Mouse (Mus musculus) ES-Bruce4 (cell line): ENCODE measurements around the gene Tnnc2. TPM values are rescaled to one million over a fixed set of nuclear protein-coding genes. Genes with fewer than 3 reads are reported as not detected.

Source experiments
- H3K27ac ChIP-seq: 2 replicates; pipeline ENCODE4 v1.5.1; 2012; ENCODE audit warnings: low read length, inconsistent platforms; ENCODE audit not compliant: insufficient read depth
- H3K27me3 ChIP-seq: 2 replicates; pipeline ENCODE4 v1.6.1; 2012; ENCODE audit warnings: mild to moderate bottlenecking, low read length, inconsistent platforms; ENCODE audit not compliant: control insufficient read depth, poor library complexity, insufficient read depth, severe bottlenecking
- H3K36me3 ChIP-seq: 2 replicates; pipeline ENCODE4 v1.6.1; 2012; ENCODE audit warnings: inconsistent platforms, mild to moderate bottlenecking, low read length, moderate library complexity; ENCODE audit not compliant: control insufficient read depth, poor library complexity, insufficient read depth, severe bottlenecking
- H3K4me1 ChIP-seq: one replicate; pipeline ENCODE4 v1.8.1; 2011; ENCODE audit warnings: low read length; ENCODE audit not compliant: control insufficient read depth, insufficient read depth
- H3K4me3 ChIP-seq: 2 replicates; pipeline ENCODE4 v1.5.1; 2011; ENCODE audit warnings: low read depth, mild to moderate bottlenecking, low read length
- H3K9ac ChIP-seq: 2 replicates; pipeline ENCODE4 v1.6.1; 2012; ENCODE audit warnings: low read depth, mild to moderate bottlenecking, inconsistent platforms; ENCODE audit not compliant: poor library complexity, severe bottlenecking
- H3K9me3 ChIP-seq: replicated peaks from 2 replicates; pipeline ENCODE4 v1.6.1; 2012; ENCODE audit warnings: mild to moderate bottlenecking, low read length, inconsistent platforms; ENCODE audit not compliant: control insufficient read depth, poor library complexity, insufficient read depth, severe bottlenecking
- CTCF ChIP-seq: IDR thresholded peaks from one replicate; pipeline ENCODE4 v1.8.1; 2011; ENCODE audit warnings: low read depth, low read length
- EP300 ChIP-seq: IDR thresholded peaks from 2 replicates; pipeline ENCODE4 v1.6.1; 2011; ENCODE audit warnings: low read depth, low read length; ENCODE audit not compliant: insufficient read depth
- POLR2A ChIP-seq: IDR thresholded peaks from one replicate; pipeline ENCODE4 v1.8.1; 2011; ENCODE audit warnings: low read length; ENCODE audit not compliant: insufficient read depth
- polyA plus RNA-seq: library from polyadenylated mRNA; stranded (reverse); fragments of >200 nt; gene quantifications from 2 replicates; pipeline ENCODE4 v1.2.4, GENCODE M21; 2011; ENCODE audit warnings: low read depth; ENCODE audit not compliant: missing spikeins, insufficient read depth, insufficient read length

Gene Tnnc2
- polyA plus RNA-seq, 1 experiment: 0.88 TPM

DNA sequence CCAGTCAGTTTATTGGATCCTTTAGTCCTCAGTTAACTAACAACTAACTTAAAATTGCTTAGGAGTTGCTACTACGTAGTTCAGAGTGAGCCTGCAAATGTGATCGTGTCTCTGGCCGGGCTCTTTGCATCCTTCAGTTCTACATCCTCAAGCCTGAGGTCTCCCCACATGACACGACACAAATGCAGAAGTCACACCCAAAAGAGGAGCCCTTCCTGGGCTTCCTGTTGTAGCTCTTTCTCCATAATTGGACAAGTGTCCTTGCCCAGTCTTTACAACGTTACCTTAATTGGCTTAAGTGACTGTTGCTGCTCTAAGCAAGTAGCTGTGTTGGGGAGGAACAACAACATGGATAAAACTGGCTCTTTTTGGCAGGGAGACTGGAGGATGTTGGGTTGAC lies 35.6 kb upstream of the Tnnc2 start:
- no peak overlapping the region for H3K9ac ChIP-seq
- H3K9me3 ChIP-seq: no peaks in the 10 kb centered on the region
- H3K36me3 ChIP-seq: peaks cover 8% of the 10 kb centered on the region; the same call in 1 of the 2 replicates
- H3K27me3 ChIP-seq: no peaks in the 10 kb centered on the region
- TF ChIP-seq POLR2A: no peak
- no peak for TF ChIP-seq EP300
- no peak for TF ChIP-seq CTCF
- H3K4me3 ChIP-seq: no peak overlapping the region
- H3K27ac ChIP-seq: no peak overlapping the region
- peaks cover 6% of the 10 kb centered on the region for H3K4me1 ChIP-seq

DNA sequence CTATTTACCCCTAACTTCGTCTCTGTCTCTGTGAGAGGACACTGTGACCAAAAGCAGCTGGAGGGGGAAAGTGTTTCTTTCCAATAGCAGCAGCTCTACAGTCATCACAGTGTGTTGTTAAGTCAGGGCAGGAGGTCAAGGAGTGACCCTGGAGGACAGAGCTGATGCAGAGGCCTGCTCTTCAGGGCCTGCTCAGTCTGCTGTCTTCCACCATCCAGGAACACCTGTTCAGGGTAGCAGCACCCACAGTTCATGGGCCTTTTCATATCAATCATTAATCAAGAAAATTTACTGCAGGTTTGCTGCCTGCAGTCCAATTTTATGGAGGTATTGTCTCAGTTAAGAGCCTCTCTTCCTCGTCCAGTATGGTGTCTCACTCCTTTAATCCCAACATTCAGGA lies 33.8 kb upstream of the Tnnc2 start:
- Histone ChIP-seq H3K4me3 (no peak overlapping the region), H3K9me3 (no peaks in the 10 kb centered on the region), H3K9ac (no peak overlapping the region), H3K27me3 (no peaks in the 10 kb centered on the region), H3K27ac (no peak overlapping the region), H3K36me3 (0 out of 2 replicates have a peak, but pooled peaks cover 3% of the 10 kb centered on the region), H3K4me1 (peaks cover 2% of the 10 kb centered on the region)
- TF ChIP-seq CTCF (no peak), EP300 (no peak)

GRCm38 (mm10) chr2:164806614-164807013 lies 26.8 kb upstream of the Tnnc2 start:
- H3K27ac ChIP-seq: no peak overlapping the region
- no peaks in the 10 kb centered on the region for H3K9me3 ChIP-seq
- H3K4me1 ChIP-seq: peaks cover 5% of the 10 kb centered on the region
- H3K9ac ChIP-seq: peak overlapping the region; percentile 60; the same call in 1 of the 2 replicates
- TF ChIP-seq EP300 (no peak), POLR2A (no peak), CTCF (no peak)
- H3K36me3 ChIP-seq: no peaks in the 10 kb centered on the region
- no peak overlapping the region for H3K4me3 ChIP-seq
- H3K27me3 ChIP-seq: no peaks in the 10 kb centered on the region

DNA sequence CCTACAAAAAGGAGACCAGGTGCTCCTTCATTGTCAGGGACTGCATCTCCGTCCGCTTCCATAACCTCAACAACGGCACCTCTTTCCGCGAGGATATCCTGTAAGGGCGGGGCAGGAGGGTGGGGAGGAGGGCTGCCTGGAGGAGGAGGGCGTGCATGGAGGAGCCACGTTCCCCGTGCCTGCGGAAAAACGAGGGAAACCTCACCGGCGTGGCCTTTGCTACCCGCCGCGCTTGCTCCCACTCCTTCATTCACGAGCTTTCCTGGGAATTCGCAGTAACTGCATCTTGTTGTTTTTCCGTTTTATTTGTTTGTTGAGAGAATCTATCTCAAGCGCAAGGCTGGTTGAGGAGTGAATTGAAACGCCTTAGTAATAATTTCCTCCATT lies 25.6 kb upstream of the Tnnc2 start:
- no peaks in the 10 kb centered on the region for H3K9me3 ChIP-seq
- H3K4me1 ChIP-seq: peaks cover 5% of the 10 kb centered on the region
- H3K4me3 ChIP-seq: peak overlapping the region; percentile 79
- no peaks in the 10 kb centered on the region for H3K27me3 ChIP-seq
- peak overlapping the region; percentile 60 for H3K9ac ChIP-seq
- no peaks in the 10 kb centered on the region for H3K36me3 ChIP-seq
- peak overlapping the region; percentile 68 for H3K27ac ChIP-seq
- TF ChIP-seq CTCF: no peak
- TF ChIP-seq EP300: no peak

DNA sequence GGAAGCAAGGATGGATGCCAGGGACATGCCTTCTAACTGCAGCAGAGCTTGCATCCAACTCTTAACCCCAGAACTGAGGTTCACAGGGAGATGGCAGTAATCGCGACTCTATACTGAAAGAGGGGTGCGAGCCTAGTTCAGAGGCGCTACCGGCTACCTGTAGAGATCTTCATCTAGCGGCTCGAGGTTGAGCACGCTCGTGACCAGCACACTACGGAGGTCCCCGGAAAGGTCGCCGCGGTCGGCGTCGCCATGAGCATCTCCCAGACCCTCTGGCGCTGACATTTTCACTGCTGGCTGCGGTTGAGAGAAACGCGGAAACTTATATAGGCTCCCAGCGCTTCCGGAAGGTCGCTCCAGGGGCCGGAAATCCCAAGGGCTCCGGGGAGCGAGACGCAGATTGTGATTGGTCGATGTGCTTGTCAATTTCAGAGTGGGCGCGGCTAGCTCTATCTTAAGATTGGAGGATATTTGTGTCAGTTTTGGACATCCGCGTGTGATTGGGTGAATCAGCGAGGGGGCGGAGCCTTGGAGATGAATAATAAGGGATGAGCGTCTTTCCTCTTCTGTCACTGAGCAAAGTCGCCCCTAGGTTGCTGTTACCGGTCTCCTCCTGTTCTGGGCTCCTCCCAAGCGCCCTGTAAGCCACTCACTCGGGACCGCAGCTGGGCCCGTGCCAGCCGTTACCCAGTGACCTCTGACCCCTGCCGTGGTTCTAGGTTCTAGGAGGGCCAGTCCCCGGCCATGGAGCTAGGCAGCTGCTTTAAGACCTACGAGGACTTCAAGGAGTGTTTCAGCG lies 25.0 kb upstream of the Tnnc2 start, which contains the start of the genes Acot8 and Zswim3:
Gene Acot8, minus strand, starts transcription at position 350 of the 799 bp plus-strand sequence.
Gene Zswim3, plus strand, starts transcription at position 566 of the 799 bp plus-strand sequence.
- H3K9ac ChIP-seq: peak within 1 kb of the TSS; percentile 60
- no peak for TF ChIP-seq CTCF
- TF ChIP-seq POLR2A: peak; percentile 94
- no peak for TF ChIP-seq EP300
- no peaks in the 10 kb centered on the region for H3K9me3 ChIP-seq
- H3K36me3 ChIP-seq: no peaks in the 10 kb centered on the region
- no peaks in the 10 kb centered on the region for H3K27me3 ChIP-seq
- H3K27ac ChIP-seq: peak within 1 kb of the TSS; percentile 68
- H3K4me1 ChIP-seq: peaks cover 5% of the 10 kb centered on the region
- H3K4me3 ChIP-seq: peak within 1 kb of the TSS; percentile 79

GRCm38 (mm10) chr2:164803921-164804313 lies 24.1 kb upstream of the Tnnc2 start:
- Histone ChIP-seq H3K27me3 (no peaks in the 10 kb centered on the region), H3K36me3 (no peaks in the 10 kb centered on the region), H3K9me3 (no peaks in the 10 kb centered on the region), H3K4me3 (peak overlapping the region; percentile 75), H3K9ac (peak overlapping the region; percentile 43), H3K4me1 (peaks cover 5% of the 10 kb centered on the region), H3K27ac (no peak overlapping the region)
- TF ChIP-seq POLR2A (no peak), EP300 (no peak), CTCF (no peak)
